Mouse (Mus musculus) CH12.LX (cell line): ENCODE results near the gene Mttp. TPM values are rescaled to one million over a fixed set of nuclear protein-coding genes. Genes with fewer than 3 reads are reported as not detected.

ENCODE experiments used
- DNase-seq: peaks from one replicate; pipeline ENCODE4 v3.0.0-alpha.2; 2013; ENCODE audit errors: extremely low read depth
- H3K27ac ChIP-seq: 2 replicates; pipeline ENCODE4 v1.5.1; 2012; ENCODE audit warnings: low read depth, mild to moderate bottlenecking, control low read depth, moderate library complexity; ENCODE audit not compliant: insufficient read depth
- H3K27me3 ChIP-seq: replicated peaks from 2 replicates; pipeline ENCODE3; 2012; ENCODE audit warnings: inconsistent platforms
- H3K36me3 ChIP-seq, 2 experiments: replicated peaks in 1 of 2; 2 replicates each; pipeline versions ENCODE3 to v1.6.1; 2012; ENCODE audit warnings: inconsistent platforms in 1 of 2, low read length in 1 of 2, mild to moderate bottlenecking in 1 of 2, mixed read lengths in 1 of 2, moderate library complexity in 1 of 2; ENCODE audit not compliant: control insufficient read depth in 1 of 2, insufficient read depth in 1 of 2
- H3K4me1 ChIP-seq, 2 experiments: 2 replicates each; pipeline ENCODE4 v1.6.1; 2012; ENCODE audit warnings: inconsistent platforms in 1 of 2, moderate library complexity in 1 of 2; ENCODE audit not compliant: insufficient read depth in 2 of 2, control insufficient read depth in 1 of 2
- H3K4me2 ChIP-seq: 2 replicates; pipeline ENCODE4 v1.6.1; 2012; ENCODE audit warnings: low read depth, mild to moderate bottlenecking, control low read depth; ENCODE audit not compliant: poor library complexity, insufficient read depth, severe bottlenecking
- H3K4me3 ChIP-seq, 3 experiments: fragments of 150-350 bp in 1 of 3; sonication (generic) in 1 of 3; replicated peaks in 1 of 3; 2 replicates each; pipeline versions ENCODE3 to v1.5.1; 2011 to 2012; ENCODE audit warnings: low read depth in 2 of 3, low read length in 2 of 3, mild to moderate bottlenecking in 2 of 3, moderate library complexity in 2 of 3, control low read depth in 1 of 3, improper control_type of control experiment in 1 of 3, inconsistent platforms in 1 of 3, mixed read lengths in 1 of 3; ENCODE audit not compliant: poor library complexity in 1 of 3
- H3K79me2 ChIP-seq: replicated peaks from 2 replicates; pipeline ENCODE4 v1.6.1; 2012; ENCODE audit warnings: mild to moderate bottlenecking, moderate library complexity; ENCODE audit not compliant: control insufficient read depth, poor library complexity, insufficient read depth, severe bottlenecking; ENCODE audit errors: extremely low read depth
- H3K9ac ChIP-seq: 2 replicates; pipeline ENCODE4 v1.6.1; 2012; ENCODE audit warnings: low read depth, mild to moderate bottlenecking, control low read depth, moderate library complexity; ENCODE audit not compliant: insufficient read depth
- H3K9me3 ChIP-seq: replicated peaks from 2 replicates; pipeline ENCODE3; 2012; ENCODE audit warnings: low read length, inconsistent platforms, mixed read lengths
- BHLHE40 ChIP-seq: IDR thresholded peaks from 2 replicates; pipeline ENCODE4 v1.6.1; 2011; ENCODE audit warnings: mild to moderate bottlenecking, low read depth, low read length, improper control_type of control experiment
- CHD2 ChIP-seq: IDR thresholded peaks from 2 replicates; pipeline ENCODE4 v1.6.1; 2011; ENCODE audit warnings: low read length, improper control_type of control experiment
- CTCF ChIP-seq, 2 experiments: IDR thresholded peaks in 1 of 2; conservative IDR thresholded peaks in 1 of 2; 2 replicates each; pipeline ENCODE4 v1.5.1; 2011 to 2012; ENCODE audit warnings: low read depth in 2 of 2, low read length in 2 of 2, improper control_type of control experiment in 1 of 2, inconsistent platforms in 1 of 2, mild to moderate bottlenecking in 1 of 2, moderate library complexity in 1 of 2
- E2F4 ChIP-seq: IDR thresholded peaks from 2 replicates; pipeline ENCODE4 v1.6.1; 2011; ENCODE audit warnings: low read depth, low read length, improper control_type of control experiment; ENCODE audit not compliant: insufficient replicate concordance
- ELF1 ChIP-seq: IDR thresholded peaks from 2 replicates; pipeline ENCODE4 v1.6.1; 2014; ENCODE audit warnings: low read depth, mild to moderate bottlenecking, inconsistent platforms, low read length, improper control_type of control experiment
- EP300 ChIP-seq: IDR thresholded peaks from 2 replicates; pipeline ENCODE4 v1.6.1; 2011; ENCODE audit warnings: low read length, improper control_type of control experiment
- HCFC1 ChIP-seq: IDR thresholded peaks from 2 replicates; pipeline ENCODE4 v1.6.1; 2012; ENCODE audit warnings: low read depth, mild to moderate bottlenecking, inconsistent platforms, low read length, improper control_type of control experiment
- MEF2A ChIP-seq: IDR thresholded peaks from 2 replicates; pipeline ENCODE4 v1.6.1; 2014; ENCODE audit warnings: low read depth, mild to moderate bottlenecking, inconsistent platforms, low read length, improper control_type of control experiment, borderline replicate concordance
- MXI1 ChIP-seq: IDR thresholded peaks from 2 replicates; pipeline ENCODE4 v1.6.1; 2011; ENCODE audit warnings: mild to moderate bottlenecking, low read depth, low read length, improper control_type of control experiment
- PAX5 ChIP-seq: IDR thresholded peaks from 2 replicates; pipeline ENCODE4 v1.6.1; 2012; ENCODE audit warnings: low read length, inconsistent platforms, mixed read lengths
- RCOR1 ChIP-seq: conservative IDR thresholded peaks from 2 replicates; pipeline ENCODE4 v1.6.1; 2012; ENCODE audit warnings: low read depth, mild to moderate bottlenecking, inconsistent platforms, low read length, improper control_type of control experiment
- SIN3A ChIP-seq: IDR thresholded peaks from 2 replicates; pipeline ENCODE4 v1.6.1; 2012; ENCODE audit warnings: low read length, improper control_type of control experiment, inconsistent platforms
- SMC3 ChIP-seq: IDR thresholded peaks from 2 replicates; pipeline ENCODE4 v1.6.1; 2011; ENCODE audit warnings: low read depth, low read length, improper control_type of control experiment
- TBP ChIP-seq: conservative IDR thresholded peaks from 2 replicates; pipeline ENCODE4 v1.6.1; 2011; ENCODE audit warnings: low read depth, low read length, improper control_type of control experiment
- USF2 ChIP-seq: conservative IDR thresholded peaks from 2 replicates; pipeline ENCODE4 v1.6.1; 2011; ENCODE audit warnings: low read depth, low read length, improper control_type of control experiment
- ZC3H11A ChIP-seq: IDR thresholded peaks from 2 replicates; pipeline ENCODE4 v1.6.1; 2012; ENCODE audit warnings: low read depth, mild to moderate bottlenecking, inconsistent platforms, low read length, improper control_type of control experiment
- ZKSCAN1 ChIP-seq: IDR thresholded peaks from 2 replicates; pipeline ENCODE4 v1.6.1; 2012; ENCODE audit warnings: low read depth, inconsistent platforms, low read length, improper control_type of control experiment, borderline replicate concordance
- dilution Hi-C: fragments of 300-500 bp; cut with MboI; formaldehyde crosslinking; loops from 2 replicates; pipeline ENCODE4 v1.14.3; 2020; ENCODE audit warnings: low sequenced_read_pairs; ENCODE audit not compliant: extremely low pct_unique_long_range_greater_than_20kb, extremely low pct_ligation_motif_present
- in situ Hi-C: fragments of 300-500 bp; cut with MboI; formaldehyde crosslinking; loops from 3 replicates; pipeline ENCODE4 v1.14.3; 2019; ENCODE audit warnings: low sequenced_read_pairs, low pct_ligation_motif_present, low pct_unique_long_range_greater_than_20kb, mixed read lengths
- polyA plus RNA-seq: library from polyadenylated mRNA; unstranded; fragments of >175 nt; gene quantifications from 2 replicates; pipeline ENCODE4 v1.2.1, GENCODE M21; 2012; ENCODE audit warnings: low read depth; ENCODE audit not compliant: insufficient read length
- total RNA-seq, 2 experiments: library from RNA; depleted of rRNA; stranded (reverse); fragments of 300-350 nt in 1 of 2; fragments of >200 nt in 1 of 2; gene quantifications; 2 replicates each; pipeline ENCODE4 v1.2.3; 2012 to 2014

The Mttp gene
- total and polyA plus RNA-seq, 3 experiments, result 4.5 to 6.3 (median 5.9) TPM

GRCm38 (mm10) chr3:138162553-138163183, 17.9 kb upstream of the Mttp start:
- TF ChIP-seq ZKSCAN1 (no peak), SIN3A (no peak), CHD2 (peak; percentile 47; the same call in 1 of the 2 replicates), MXI1 (peak; percentile 62; the same call in 1 of the 2 replicates), EP300 (no peak)
- H3K36me3 ChIP-seq, result peaks cover 11 to 19% of the 10 kb centered on the region in 2 experiments
- in situ Hi-C loops, result no loop called here
- H3K27ac ChIP-seq, result no peak overlapping the region
- H3K27me3 ChIP-seq, result no peaks in the 10 kb centered on the region
- H3K4me1 ChIP-seq, result peaks cover 5 to 17% of the 10 kb centered on the region in 2 experiments
- dilution Hi-C loops, result no loop called here
- no peaks in the 10 kb centered on the region for H3K79me2 ChIP-seq
- DNase-seq, result peak; percentile 59
- peak overlapping the region; percentile 41 for H3K4me2 ChIP-seq
- H3K9me3 ChIP-seq, result no peaks in the 10 kb centered on the region
- H3K9ac ChIP-seq, result no peak overlapping the region
- no peak overlapping the region for H3K4me3 ChIP-seq

GRCm38 (mm10) chr3:138161623-138162022, 16.9 kb upstream of the Mttp start:
- no peak overlapping the region for H3K27ac ChIP-seq
- in situ Hi-C loops (no loop called here), dilution Hi-C loops (no loop called here)
- no peaks in the 10 kb centered on the region for H3K79me2 ChIP-seq
- peaks cover 16 to 26% of the 10 kb centered on the region in 2 experiments for H3K36me3 ChIP-seq
- TF ChIP-seq ELF1 (no peak), BHLHE40 (no peak), ZC3H11A (no peak), E2F4 (no peak), PAX5 (no peak), USF2 (no peak), CTCF (conservative IDR thresholded peaks at IDR 0.05 in 1 of 2, IDR thresholded peaks at IDR 0.05 in 1 of 2; ENCODE audit: low read depth in 2 of 2, low read length in 2 of 2) (no peak), TBP (no peak), SIN3A (no peak), RCOR1 (no peak), MXI1 (no peak), HCFC1 (no peak), MEF2A (no peak), SMC3 (no peak)
- peaks cover 5 to 17% of the 10 kb centered on the region in 2 experiments for H3K4me1 ChIP-seq
- H3K27me3 ChIP-seq, result no peaks in the 10 kb centered on the region
- H3K4me2 ChIP-seq, result no peak overlapping the region
- H3K4me3 ChIP-seq, result no peak overlapping the region
- H3K9ac ChIP-seq, result no peak overlapping the region
- DNase-seq, result no peak
- no peaks in the 10 kb centered on the region for H3K9me3 ChIP-seq
